Mouse (Mus musculus): ENCODE data around the gene Pgam1.
A peak's percentile ranks its signal among the peaks of the same experiment; 100 is the strongest.
"Not testable (repeated sequence)": the region's sequence is repeated elsewhere in the genome, so short reads cannot be mapped to it uniquely, and the experiment has no call there.

Pgam1 gene

GRCm38 (mm10) chr19:41911178-41912073, at the start of gene Pgam1:
TSS of gene Pgam1 (plus strand) at chr19:41911923.
- DNase-seq = peak; percentile 97

DNA sequence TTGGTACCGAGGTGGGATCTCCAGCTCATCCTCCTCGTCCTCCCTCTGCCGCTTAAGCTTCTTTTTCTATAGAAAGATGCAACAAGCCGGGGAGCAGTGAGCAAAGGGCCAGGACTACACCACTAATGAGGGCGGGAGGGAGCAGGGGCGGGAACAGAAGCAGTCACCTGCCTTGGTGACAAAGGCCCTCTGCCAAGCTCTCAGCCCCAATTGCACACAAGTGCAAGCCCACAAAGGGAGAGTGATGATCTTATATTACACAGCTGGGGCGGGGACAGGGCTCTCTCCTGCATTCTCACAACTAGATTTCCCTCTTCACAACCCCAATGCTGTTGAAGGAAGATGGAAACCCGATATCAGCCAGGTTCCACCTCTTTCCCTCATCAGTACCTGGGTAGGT, 45.0 kb upstream of the Pgam1 start:
- DNase-seq = no peak

GRCm38 (mm10) chr19:41869296-41869695, 42.4 kb upstream of the Pgam1 start:
- peak; percentile 23 for DNase-seq

- not testable (repeated sequence) for DNase-seq
Measured at GRCm38 (mm10) chr19:41869946-41870345, 41.8 kb upstream of the Pgam1 start.

GRCm38 (mm10) chr19:41872285-41872684, 39.4 kb upstream of the Pgam1 start:
- peak; percentile 23 for DNase-seq

DNA sequence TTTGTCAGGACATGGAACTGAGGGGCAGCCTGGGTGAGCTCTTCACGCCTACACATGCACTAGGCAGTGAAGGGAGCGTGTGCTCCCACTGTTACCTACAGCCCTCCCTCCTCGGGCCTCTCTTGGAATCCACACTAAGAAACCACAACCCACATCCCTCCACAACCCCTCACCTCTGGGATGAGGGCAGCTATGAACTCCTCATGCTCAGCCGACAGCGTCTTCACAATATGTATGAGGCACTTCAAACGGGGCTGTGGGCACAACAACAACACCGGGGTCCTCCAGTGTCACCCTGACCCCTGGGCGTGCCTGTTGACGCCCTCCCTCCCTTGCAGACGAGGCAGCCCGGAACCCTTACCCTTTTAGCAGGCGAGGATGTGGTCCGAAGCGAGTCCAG, 37.4 kb upstream of the Pgam1 start:
- no peak for DNase-seq

- DNase-seq = no peak
Measured at GRCm38 (mm10) chr19:41881842-41882241, 29.9 kb upstream of the Pgam1 start.

GRCm38 (mm10) chr19:41883882-41884281, 27.8 kb upstream of the Pgam1 start:
- DNase-seq = no peak

DNA sequence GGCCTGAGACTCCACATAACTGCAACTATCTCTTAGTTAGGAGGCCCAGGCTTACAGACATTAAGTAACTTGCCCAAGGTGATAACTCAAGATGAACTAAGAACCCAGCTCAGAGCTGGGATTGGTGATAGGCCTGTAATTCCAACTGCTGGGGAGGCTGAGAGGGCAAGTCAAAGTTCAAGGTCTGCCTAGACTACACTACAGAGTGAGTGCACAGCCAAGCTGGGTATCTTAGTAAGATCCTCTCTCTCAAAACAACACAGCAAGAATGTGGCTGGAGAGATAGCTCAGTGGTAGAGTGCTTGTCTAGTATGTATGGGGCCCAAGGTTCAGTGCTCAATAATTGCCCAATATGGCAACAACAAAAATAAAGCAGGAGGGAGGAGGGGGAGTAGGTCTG, 23.5 kb upstream of the Pgam1 start:
- DNase-seq = no peak

- DNase-seq = no peak
Measured at GRCm38 (mm10) chr19:41894959-41895358, 16.8 kb upstream of the Pgam1 start.

DNA sequence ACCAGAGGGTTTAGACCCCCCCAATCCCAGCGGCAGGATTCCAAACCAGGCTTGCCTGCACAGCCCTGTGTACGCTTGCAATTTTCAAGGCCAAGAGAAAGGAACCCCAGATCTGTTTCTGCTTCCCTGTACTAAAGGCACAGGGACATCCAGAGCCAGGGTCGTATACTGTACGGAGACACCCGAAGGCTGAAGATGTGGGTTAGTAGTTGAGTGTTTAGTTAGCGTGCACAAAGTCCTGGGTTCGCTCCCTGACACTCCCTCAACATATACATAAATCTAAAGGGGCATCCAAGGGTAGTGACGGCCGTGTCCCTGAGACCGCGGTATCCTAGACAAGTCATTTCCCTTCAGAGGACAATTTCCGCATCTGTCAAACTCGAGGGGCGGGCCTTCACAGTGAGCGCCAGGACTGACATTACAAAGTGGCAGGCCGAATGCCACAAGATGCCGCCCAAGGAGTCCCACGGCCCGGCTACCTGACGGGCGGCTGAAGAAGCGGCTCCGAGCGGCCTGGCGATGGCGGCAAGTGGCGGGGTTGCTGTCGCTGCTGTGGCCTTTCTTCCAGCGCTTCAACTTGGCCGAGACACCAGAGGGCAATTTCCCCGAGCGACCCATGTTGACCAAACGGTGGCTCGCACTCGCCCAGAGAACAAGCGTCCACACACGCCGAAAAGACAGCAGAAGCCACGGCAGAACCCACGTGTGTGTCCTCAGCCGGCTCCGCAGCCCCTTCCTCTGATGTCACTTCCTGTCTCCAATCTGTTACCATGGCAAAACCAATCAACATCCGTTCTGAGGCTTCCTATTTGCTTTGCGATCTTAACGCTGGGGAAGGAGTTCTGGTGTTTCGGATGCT, 16.0 kb upstream of the Pgam1 start, which contains the start of gene Rrp12:
Gene Rrp12, minus strand, starts transcription at position 714 of the 859 bp plus-strand sequence.
- DNase-seq = peak; percentile 79

GRCm38 (mm10) chr19:41896319-41896711, 15.4 kb upstream of the Pgam1 start:
- no peak for DNase-seq

DNA sequence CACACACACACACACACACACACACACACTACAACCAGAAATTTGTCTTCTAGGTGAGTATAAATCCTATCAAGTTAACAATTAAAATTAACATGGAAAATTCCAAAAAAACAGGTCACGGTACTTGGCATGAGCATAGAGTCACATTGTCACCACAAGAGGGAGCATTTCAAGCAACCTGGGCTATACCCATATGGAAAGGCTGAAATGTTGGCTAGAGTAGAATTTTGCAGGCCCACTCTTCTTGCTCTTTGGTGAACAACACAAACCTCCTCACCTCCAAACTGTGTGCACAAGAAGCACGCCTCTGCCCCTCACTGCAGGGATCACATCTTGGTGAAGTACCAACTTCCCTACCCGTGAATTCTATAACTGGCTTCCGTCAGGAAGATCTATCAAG, 12.9 kb upstream of the Pgam1 start:
- DNase-seq = no peak

DNA sequence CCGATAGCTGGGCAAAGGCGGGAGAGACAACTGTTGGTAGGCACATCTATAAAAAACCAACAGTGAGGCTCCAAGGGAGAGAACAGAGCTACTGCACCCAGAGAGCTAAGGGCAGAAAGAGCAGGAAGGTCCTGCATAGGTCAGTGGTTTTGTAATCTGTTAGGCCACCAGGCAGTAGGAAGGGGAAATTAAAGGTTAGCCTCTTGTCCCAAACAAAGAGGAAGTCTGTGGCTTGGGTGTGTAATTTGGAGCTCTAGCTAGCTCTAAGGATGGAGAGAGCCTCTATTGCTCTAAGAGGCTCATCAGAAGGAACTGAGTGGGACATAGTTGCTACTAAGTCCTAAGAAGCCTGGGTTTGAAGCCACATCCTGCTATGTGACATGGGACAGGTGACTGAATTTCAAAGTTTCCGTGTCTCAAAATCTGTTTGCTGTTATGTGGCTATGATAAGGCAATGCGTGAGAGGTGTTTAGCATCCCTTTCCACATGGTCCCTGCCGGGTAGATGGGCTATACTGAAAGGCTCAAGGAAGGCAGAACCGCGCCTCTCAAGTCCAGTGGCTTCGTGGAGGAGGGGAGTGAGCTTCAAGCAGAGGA, 11.1 kb upstream of the Pgam1 start:
- no peak for DNase-seq

DNA sequence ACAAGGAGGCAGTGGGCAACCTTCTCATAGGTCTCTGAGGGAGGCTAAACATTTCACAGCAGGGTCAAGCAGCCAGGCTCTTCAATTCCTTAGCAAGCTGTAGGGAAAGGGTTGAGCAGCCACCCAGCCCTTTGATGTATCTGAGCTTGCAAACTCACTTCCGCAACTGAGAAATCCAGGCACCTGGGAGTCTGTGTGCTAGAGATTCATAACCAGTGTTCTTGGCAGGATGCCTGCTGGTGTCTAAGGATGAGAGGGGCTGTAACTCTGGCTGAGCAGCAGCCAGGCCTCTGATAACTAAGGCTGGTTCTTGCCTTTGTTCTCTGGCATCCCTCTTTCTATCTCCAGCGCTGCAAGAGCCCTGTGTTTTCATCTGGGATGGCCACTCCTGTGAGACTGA, 10.0 kb upstream of the Pgam1 start:
- DNase-seq = no peak

- DNase-seq = no peak
Measured at GRCm38 (mm10) chr19:41902848-41903593, 8.7 kb upstream of the Pgam1 start.

DNA sequence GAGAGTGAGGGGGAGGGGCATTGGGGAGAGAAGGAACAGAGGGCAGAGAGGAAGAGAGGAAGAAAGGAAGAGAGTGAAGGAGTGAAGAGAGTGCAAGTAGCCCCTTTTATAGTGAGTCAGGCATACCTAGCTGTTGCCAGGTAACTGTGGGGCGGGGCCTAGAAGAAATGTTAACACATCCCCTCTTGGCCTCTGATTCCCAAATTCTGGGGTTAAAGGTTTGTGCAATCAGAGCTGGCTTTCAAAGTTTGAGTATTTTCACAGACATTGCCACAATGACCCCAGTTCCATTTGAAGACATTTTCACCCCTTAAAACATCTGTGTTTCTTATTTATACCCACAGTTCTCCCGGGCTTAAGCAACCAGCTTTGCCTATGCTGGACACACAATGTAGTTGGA, 6.5 kb upstream of the Pgam1 start:
- no peak for DNase-seq

GRCm38 (mm10) chr19:41906311-41907078, 5.2 kb upstream of the Pgam1 start:
- DNase-seq = no peak

- no peak for DNase-seq
Measured at GRCm38 (mm10) chr19:41907079-41907760, 4.5 kb upstream of the Pgam1 start.

DNA sequence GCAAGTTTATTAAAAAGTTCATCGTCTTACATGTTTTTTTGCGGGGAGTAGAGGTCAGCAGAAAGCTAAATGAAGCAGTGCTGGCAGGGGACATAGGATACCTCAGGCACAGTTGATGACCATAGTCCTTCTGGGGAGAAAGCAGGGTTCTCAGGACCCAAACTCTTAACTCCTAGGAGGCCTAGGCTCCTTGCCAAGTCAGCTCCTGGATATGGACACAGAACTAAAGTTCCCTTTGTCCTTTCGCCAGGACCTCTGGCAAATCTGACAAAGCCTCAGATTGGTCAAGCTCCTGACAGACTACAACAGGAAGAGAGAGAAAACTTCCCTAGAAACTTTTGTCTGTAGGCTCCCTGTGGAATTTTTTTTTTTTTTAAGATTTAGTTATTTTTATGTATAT, 3.0 kb upstream of the Pgam1 start:
- no peak for DNase-seq

- no peak for DNase-seq
Measured at GRCm38 (mm10) chr19:41910396-41910795, 1.3 kb upstream of the Pgam1 start.

Measured in right cerebral cortex, postnatal 25 days (tissue).